27 mouse cellular contexts compared by ENCODE assay signal in the genomic region with DNA sequence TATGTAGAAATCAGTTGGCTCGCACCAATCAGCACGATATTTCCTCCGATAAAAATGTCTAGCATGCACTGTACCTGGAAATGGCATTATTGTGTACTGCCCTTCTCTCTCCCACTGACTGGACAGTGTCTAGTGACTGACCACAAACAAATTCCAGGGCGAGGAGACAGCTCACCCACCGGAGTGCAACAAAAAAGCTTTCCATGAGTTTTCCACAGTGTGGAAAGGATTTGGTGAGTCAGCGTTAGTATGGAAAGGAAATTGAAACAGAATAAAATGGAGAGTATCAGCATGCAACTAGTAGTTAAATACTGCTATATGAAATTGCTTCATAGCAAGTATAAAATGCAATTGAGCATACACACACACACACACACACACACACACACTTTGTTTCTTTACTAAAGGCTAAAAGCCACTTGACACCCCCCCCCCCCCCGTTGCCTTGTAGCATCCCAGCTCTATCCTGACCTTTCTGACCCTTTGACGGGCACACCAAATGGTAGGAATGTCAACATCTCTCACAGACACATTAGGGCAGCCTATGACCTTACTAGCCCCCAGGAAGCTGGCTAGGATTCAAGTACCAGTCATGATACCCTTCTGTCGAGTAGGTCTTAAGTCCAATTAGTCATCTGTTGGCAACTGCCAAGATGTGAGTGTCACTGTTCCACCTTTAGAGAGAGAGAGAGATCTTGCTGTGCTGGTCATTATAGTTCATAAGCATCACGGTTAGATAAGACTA.
DNase-seq lines count a peak whose midpoint lies in the region; ATAC-seq and TF ChIP-seq lines count a peak whose summit lies in the region.
"Had no signal": no experiment of that assay in that cellular context is flagged by ENCODE, and none has a peak within 500 bp of the region (broad histone marks: within the 10 kb centered on the region; RNA-seq: fewer than 3 reads in every experiment).

No protein-coding gene starts in this region.

- H3K9me3 ChIP-seq in midbrain, postnatal 0 days (ENCODE audit: low read length): no peaks in the 10 kb centered on the region
- H3K9me3 ChIP-seq in midbrain, embryonic 11.5 days (ENCODE audit: control insufficient read depth, low read length): no peaks in the 10 kb centered on the region
- H3K9me3 ChIP-seq: forebrain, embryonic 13.5 days; heart, embryonic 12.5 days; hindbrain, embryonic 15.5 days; limb, embryonic 13.5 days; liver, embryonic 12.5 days; midbrain, embryonic 13.5 days; neural tube, embryonic 15.5 days had no signal

- no peak overlapping the region for H3K9ac ChIP-seq in midbrain, postnatal 0 days (replicated peaks; ENCODE audit: low read length, poor library complexity, severe bottlenecking)
- H3K9ac ChIP-seq in midbrain, embryonic 11.5 days (ENCODE audit: low read length): no peak overlapping the region
- H3K9ac ChIP-seq: forebrain, embryonic 13.5 days; heart, embryonic 12.5 days; hindbrain, embryonic 15.5 days; limb, embryonic 13.5 days; liver, embryonic 12.5 days; liver, postnatal 0 days; midbrain, embryonic 13.5 days; neural tube, embryonic 15.5 days had no signal

- no peaks in the 10 kb centered on the region for H3K36me3 ChIP-seq in midbrain, postnatal 0 days (ENCODE audit: insufficient read depth, low read length)
- H3K36me3 ChIP-seq in midbrain, embryonic 11.5 days (ENCODE audit: control insufficient read depth, insufficient read depth, low read length): no peaks in the 10 kb centered on the region
- H3K36me3 ChIP-seq: heart, embryonic 12.5 days; hindbrain, embryonic 15.5 days; limb, embryonic 13.5 days; liver, embryonic 12.5 days; midbrain, embryonic 13.5 days; neural tube, embryonic 15.5 days had no signal

- DNase-seq in cerebellum, postnatal 14 days: peak; percentile 15 to 37
- no peak for DNase-seq in cerebellum, postnatal 4 days (ENCODE audit: low spot score in 2 of 2)
- peak; percentile 43 for DNase-seq in midbrain, postnatal 0 days (ENCODE audit: low spot score)
- DNase-seq in midbrain, embryonic 11.5 days (ENCODE audit: low spot score, missing footprints): no peak
- peak; percentile 43 for DNase-seq in embryo, embryonic 10.5 days (ENCODE audit: low spot score)
- DNase-seq in adipocyte (ENCODE audit: low spot score): no peak
- no peak for DNase-seq in thymus, postnatal 14 days
- DNase-seq: adrenal gland, postnatal 10 days; cerebellum, adult 9-10 months; gastrocnemius, postnatal 14 days; kidney, adult 11 months; kidney, postnatal 36 days; liver, postnatal 0 days; lung, postnatal 36 days; right cerebral cortex, adult 18-20 months; right cerebral cortex, postnatal 4 days; thymus, adult 2 months; thymus, postnatal 4 days had no signal

- H3K4me1 ChIP-seq in midbrain, postnatal 0 days (ENCODE audit: insufficient read depth, low read length): no peaks in the 10 kb centered on the region
- H3K4me1 ChIP-seq in midbrain, embryonic 11.5 days (ENCODE audit: control insufficient read depth, insufficient read depth, low read length): no peaks in the 10 kb centered on the region; the same call in 1 of the 2 replicates
- H3K4me1 ChIP-seq: forebrain, embryonic 13.5 days; heart, embryonic 12.5 days; liver, embryonic 12.5 days had no signal

- H3K4me2 ChIP-seq in midbrain, postnatal 0 days (ENCODE audit: low read depth, low read length, poor library complexity, severe bottlenecking): no peak overlapping the region
- no peak overlapping the region for H3K4me2 ChIP-seq in midbrain, embryonic 11.5 days
- H3K4me2 ChIP-seq: forebrain, embryonic 13.5 days; heart, embryonic 12.5 days; hindbrain, embryonic 15.5 days; limb, embryonic 13.5 days; liver, embryonic 12.5 days; midbrain, embryonic 13.5 days; neural tube, embryonic 15.5 days had no signal

- no peak for TF ChIP-seq CTCF in midbrain, postnatal 0 days (IDR thresholded peaks at IDR 0.05)

- no peak overlapping the region for H3K4me3 ChIP-seq in midbrain, postnatal 0 days (ENCODE audit: low read depth, low read length)
- H3K4me3 ChIP-seq in midbrain, embryonic 11.5 days (ENCODE audit: low read depth, low read length): no peak overlapping the region
- H3K4me3 ChIP-seq: forebrain, embryonic 13.5 days; heart, embryonic 12.5 days; hindbrain, embryonic 15.5 days; layer of hippocampus, adult 2 months; limb, embryonic 13.5 days; liver, embryonic 12.5 days; midbrain, embryonic 13.5 days; neural tube, embryonic 15.5 days had no signal

- H3K27ac ChIP-seq in midbrain, postnatal 0 days (ENCODE audit: low read depth, low read length): no peak overlapping the region
- H3K27ac ChIP-seq in midbrain, embryonic 11.5 days (ENCODE audit: low read depth, low read length): no peak overlapping the region
- H3K27ac ChIP-seq: forebrain, embryonic 13.5 days; hindbrain, embryonic 15.5 days; layer of hippocampus, adult 2 months; limb, embryonic 13.5 days; liver, embryonic 12.5 days; midbrain, embryonic 13.5 days; neural tube, embryonic 15.5 days had no signal

- WGBS in midbrain, postnatal 0 days: 81% methylated on average over 10 of the region's 10 CpGs
- WGBS in midbrain, embryonic 11.5 days: 75% methylated on average over 10 of the region's 10 CpGs

- H3K27me3 ChIP-seq in midbrain, postnatal 0 days (ENCODE audit: insufficient read depth, low read length): no peaks in the 10 kb centered on the region
- no peaks in the 10 kb centered on the region for H3K27me3 ChIP-seq in midbrain, embryonic 11.5 days (ENCODE audit: control insufficient read depth, insufficient read depth, low read length)
- H3K27me3 ChIP-seq: forebrain, embryonic 13.5 days; heart, embryonic 12.5 days; hindbrain, embryonic 15.5 days; limb, embryonic 13.5 days; liver, embryonic 12.5 days; midbrain, embryonic 13.5 days; neural tube, embryonic 15.5 days had no signal

- ATAC-seq in midbrain, postnatal 0 days (ENCODE audit: low FRiP score): no peak
- ATAC-seq in midbrain, embryonic 11.5 days (ENCODE audit: low FRiP score): no peak
- ATAC-seq: forebrain, embryonic 13.5 days; inflammation-experienced regulatory T-cells, adult 6 months; liver, embryonic 12.5 days; liver, postnatal 0 days; midbrain, embryonic 13.5 days had no signal

Comparison
In these comparisons a context has a peak if more than half of its experiments do, and no peak if none do; other contexts are left out.
1. DNase-seq: peak in cerebellum, postnatal 14 days (2 of 2), midbrain, postnatal 0 days (single experiment) and embryo, embryonic 10.5 days (single experiment); none in cerebellum, postnatal 4 days (0 of 2), midbrain, embryonic 11.5 days (single experiment), adipocyte (single experiment) and thymus, postnatal 14 days (single experiment).